In the genomic region with DNA sequence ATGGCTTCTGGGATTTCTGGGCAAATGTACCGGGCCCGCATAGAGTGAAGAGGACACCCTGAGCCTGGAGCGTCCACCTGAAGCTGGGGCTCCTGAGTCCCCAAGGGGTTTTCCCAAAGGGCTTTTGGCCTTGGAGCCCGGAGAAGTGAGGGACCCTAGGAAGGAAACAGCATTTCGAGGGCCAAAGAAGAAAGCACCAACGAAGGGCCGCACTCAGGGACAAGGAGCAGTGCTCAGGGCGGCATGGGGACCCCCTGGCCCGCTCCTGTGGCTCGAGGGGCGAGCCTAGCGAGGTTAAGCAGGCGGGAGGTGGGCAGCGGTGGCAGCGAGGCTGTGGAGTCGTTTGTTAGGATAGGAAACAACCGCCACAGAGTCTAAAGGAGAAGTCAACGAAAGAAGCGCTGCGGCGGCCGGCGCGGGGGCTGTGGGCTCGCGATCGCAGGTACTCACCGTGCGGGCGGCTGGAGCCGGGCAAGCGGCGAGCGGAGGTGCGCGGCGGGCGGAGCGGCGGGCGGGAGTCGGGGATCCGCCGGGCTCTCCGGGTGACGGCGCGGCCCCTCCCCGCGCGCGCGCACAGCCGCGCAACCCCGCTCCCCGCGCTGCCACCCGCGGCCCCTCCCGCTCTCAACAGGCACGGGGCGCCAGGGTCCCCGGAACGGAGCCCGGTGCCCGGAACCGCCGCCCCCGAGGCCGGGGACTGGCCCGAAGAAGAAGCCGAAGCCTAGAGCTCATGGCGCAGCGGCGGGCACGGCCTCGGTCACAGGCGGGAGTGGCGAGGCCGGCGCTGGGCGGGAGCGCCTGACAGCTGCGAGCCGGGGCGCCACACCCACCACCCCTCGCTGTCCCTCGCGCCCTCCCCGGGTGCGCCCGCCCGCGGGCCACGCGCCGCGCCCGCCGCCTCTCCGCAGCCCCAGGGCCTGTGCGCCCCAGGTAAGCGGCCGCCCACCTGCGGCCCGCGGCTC, we compare ENCODE assay signal across 10 mouse cellular contexts. TPM values are rescaled to one million over a fixed set of nuclear protein-coding genes. Genes with fewer than 3 reads are reported as not detected.
DNase-seq lines count a peak whose midpoint lies in the region; ATAC-seq and TF ChIP-seq lines count a peak whose summit lies in the region.
"Had no signal": no experiment of that assay in that cellular context is flagged by ENCODE, and none has a peak within 500 bp of the region (broad histone marks: within the 10 kb centered on the region; RNA-seq: fewer than 3 reads in every experiment).

A gene (minus strand): TSS at position 552 of the 962 bp plus-strand sequence.

- TF ChIP-seq CTCF in brain, embryonic 14.5 days (IDR thresholded peaks at IDR 0.05; ENCODE audit: borderline replicate concordance, extremely low read depth, insufficient read depth, insufficient read length) = no peak

- DNase-seq in heart, postnatal 36 days = no peak
- DNase-seq in brain, embryonic 14.5 days (ENCODE audit: low read depth) = no peak
- DNase-seq in layer of hippocampus, adult 9-11 months = no peak
- DNase-seq in right cerebral cortex, postnatal 4 days = no peak
- DNase-seq in gastrocnemius, postnatal 36 days = no peak
- DNase-seq: lung, adult 18-20 months had no signal

- intact Hi-C loops in heart, postnatal 36 days (cut with DNase I) = no loop called here
- intact Hi-C loops in gastrocnemius, postnatal 36 days (cut with DNase I) = no loop called here

- H3K27ac ChIP-seq in heart, embryonic 12.5 days (ENCODE audit: poor library complexity, severe bottlenecking) = no peak within 1 kb of the TSS
- H3K27ac ChIP-seq in hindbrain, embryonic 12.5 days = peak within 1 kb of the TSS; percentile 88
- no peak within 1 kb of the TSS for H3K27ac ChIP-seq in midbrain, embryonic 13.5 days

- TF ChIP-seq POLR2A in brain, embryonic 14.5 days (IDR thresholded peaks at IDR 0.05; ENCODE audit: borderline replicate concordance, extremely low read depth, insufficient read depth, insufficient read length, poor library complexity, severe bottlenecking) = no peak

- H3K27me3 ChIP-seq in heart, embryonic 12.5 days (replicated peaks) = peaks cover 100% of the 10 kb centered on the region
- H3K27me3 ChIP-seq in hindbrain, embryonic 12.5 days = peaks cover 100% of the 10 kb centered on the region
- H3K27me3 ChIP-seq in midbrain, embryonic 13.5 days = peaks cover 100% of the 10 kb centered on the region

- H3K4me1 ChIP-seq in heart, embryonic 12.5 days (replicated peaks) = peaks cover 46% of the 10 kb centered on the region
- H3K4me1 ChIP-seq in hindbrain, embryonic 12.5 days = peaks cover 62% of the 10 kb centered on the region
- peaks cover 71% of the 10 kb centered on the region for H3K4me1 ChIP-seq in midbrain, embryonic 13.5 days (replicated peaks)

- H3K4me3 ChIP-seq in heart, embryonic 12.5 days = peak within 1 kb of the TSS; percentile 51
- peak within 1 kb of the TSS; percentile 49 for H3K4me3 ChIP-seq in hindbrain, embryonic 12.5 days
- H3K4me3 ChIP-seq in midbrain, embryonic 13.5 days (replicated peaks) = peak within 1 kb of the TSS; percentile 43

- H3K36me3 ChIP-seq in heart, embryonic 12.5 days = no peaks in the 10 kb centered on the region
- H3K36me3 ChIP-seq in hindbrain, embryonic 12.5 days = no peaks in the 10 kb centered on the region
- no peaks in the 10 kb centered on the region for H3K36me3 ChIP-seq in midbrain, embryonic 13.5 days

- WGBS in heart, embryonic 12.5 days = 1% methylated on average over 107 of the region's 108 CpGs
- WGBS in hindbrain, embryonic 12.5 days = under 1% methylated on average over 79 of the region's 108 CpGs
- under 1% methylated on average over 57 of the region's 108 CpGs for WGBS in midbrain, embryonic 13.5 days

- ATAC-seq in heart, embryonic 12.5 days (ENCODE audit: insufficient number of reproducible peaks, low FRiP score) = no peak
- no peak for ATAC-seq in hindbrain, embryonic 12.5 days (ENCODE audit: low FRiP score)
- 0 out of 2 replicates have a peak, but pooled peaks have one; percentile 16 for ATAC-seq in midbrain, embryonic 13.5 days

- peaks cover 5% of the 10 kb centered on the region; the same call in 1 of the 2 replicates for H3K9me3 ChIP-seq in heart, embryonic 12.5 days (replicated peaks)
- no peaks in the 10 kb centered on the region for H3K9me3 ChIP-seq in hindbrain, embryonic 12.5 days (replicated peaks)
- H3K9me3 ChIP-seq in midbrain, embryonic 13.5 days = no peaks in the 10 kb centered on the region

- H3K9ac ChIP-seq in heart, embryonic 12.5 days = peak within 1 kb of the TSS; percentile 42; the same call in 1 of the 2 replicates
- peak within 1 kb of the TSS; percentile 73 for H3K9ac ChIP-seq in hindbrain, embryonic 12.5 days
- H3K9ac ChIP-seq in midbrain, embryonic 13.5 days (replicated peaks) = peak within 1 kb of the TSS; percentile 58

- H3K4me2 ChIP-seq in heart, embryonic 12.5 days = peak within 1 kb of the TSS; percentile 81
- peak within 1 kb of the TSS; percentile 79 for H3K4me2 ChIP-seq in hindbrain, embryonic 12.5 days (replicated peaks)
- H3K4me2 ChIP-seq in midbrain, embryonic 13.5 days (replicated peaks) = peak within 1 kb of the TSS; percentile 72

RNA-seq across cellular contexts. Expression of the gene that starts here (rescaled TPM):
- polyA plus RNA-seq in heart, embryonic 12.5 days (2016; fragmentation: Nextera tagmentation; extraction: Ambion mirVana) = not detected in 2 replicates
- total RNA-seq in heart, postnatal 36 days (2021) = under 1 TPM; 0.08 TPM
- polyA plus RNA-seq in brain, embryonic 14.5 days (2012; rRNA removed) = 3.7 and 16.7 TPM in 2 replicates
- 24.0 and 27.1 TPM in 2 replicates for polyA plus RNA-seq in hindbrain, embryonic 12.5 days (2016; fragmentation: Nextera tagmentation; extraction: Ambion mirVana)
- polyA plus RNA-seq in midbrain, embryonic 13.5 days (2015; fragmentation: Nextera tagmentation; extraction: Ambion mirVana) = 1.7 and 2.0 TPM in 2 replicates
- under 1 TPM; 0.08 to 0.10 TPM for total RNA-seq in gastrocnemius, postnatal 36 days (2021)
- total RNA-seq: MEL had no signal
